Mouse (Mus musculus): ENCODE data around the gene Wbp1.

DNA sequence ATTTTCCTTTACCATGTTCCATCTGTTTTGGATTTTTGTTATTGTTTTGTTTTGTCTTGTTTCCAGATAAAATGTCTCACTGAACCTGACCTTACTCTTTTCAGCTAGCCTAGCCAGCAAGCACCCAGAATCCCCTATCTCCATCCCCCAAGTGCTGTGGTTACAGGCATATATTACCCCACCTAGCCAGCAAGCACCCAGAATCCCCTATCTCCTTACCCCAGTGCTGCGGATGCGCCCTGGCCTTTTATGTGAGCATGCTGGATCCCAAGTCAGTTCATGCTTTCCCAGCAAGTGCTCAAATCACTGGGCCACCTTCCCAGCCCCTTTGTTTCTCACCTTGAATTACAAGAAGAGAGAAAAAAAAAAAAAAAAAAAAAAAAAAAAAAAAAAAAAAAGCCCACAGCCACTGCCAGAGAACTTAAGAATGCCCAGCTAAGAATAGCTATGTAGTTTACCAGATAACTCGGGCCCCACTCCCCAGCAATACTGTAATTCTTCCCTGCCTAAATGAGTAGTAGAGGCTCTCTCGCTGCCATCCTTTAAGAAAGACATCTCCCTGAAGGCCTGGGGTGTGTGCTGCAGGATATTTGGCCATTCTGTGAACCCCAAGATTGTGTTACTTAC, 9.7 kb downstream of the Wbp1 start:
- TF ChIP-seq EP300 (IDR thresholded peaks at IDR 0.05; ENCODE audit: low read depth) (no peak), CTCF (IDR thresholded peaks at IDR 0.05; ENCODE audit: low read depth) (no peak)
